Mouse (Mus musculus): ENCODE data around the gene Idnk. TPM values are rescaled to one million over a fixed set of nuclear protein-coding genes. Genes with fewer than 3 reads are reported as not detected.

Gene Idnk
- polyA plus RNA-seq, 1 experiment from 2014 or later, result 39.4 TPM

- H3K9me3 ChIP-seq (replicated peaks), result no peaks in the 10 kb centered on the region
- peaks cover 13% of the 10 kb centered on the region for H3K4me1 ChIP-seq
- no peak overlapping the region for H3K9ac ChIP-seq
- WGBS, result 48% methylated on average over 5 of the region's 5 CpGs
- peak overlapping the region; percentile 78 for H3K4me2 ChIP-seq
- peak; percentile 66 for ATAC-seq (replicated peaks; ENCODE audit: low FRiP score)
- peak overlapping the region; percentile 43 for H3K4me3 ChIP-seq (replicated peaks)
- H3K27ac ChIP-seq, result peak overlapping the region; percentile 56
- H3K36me3 ChIP-seq, result no peaks in the 10 kb centered on the region
- no peaks in the 10 kb centered on the region for H3K27me3 ChIP-seq
Measured at GRCm38 (mm10) chr13:58149033-58149558, 8.4 kb upstream of the Idnk start.

GRCm38 (mm10) chr13:58149629-58150028, 7.8 kb upstream of the Idnk start:
- Histone ChIP-seq H3K4me1 (peaks cover 13% of the 10 kb centered on the region), H3K9me3 (replicated peaks) (no peaks in the 10 kb centered on the region), H3K27ac (peak overlapping the region; percentile 56), H3K27me3 (no peaks in the 10 kb centered on the region), H3K9ac (no peak overlapping the region), H3K4me3 (replicated peaks) (no peak overlapping the region), H3K36me3 (no peaks in the 10 kb centered on the region), H3K4me2 (peak overlapping the region; percentile 78; the same call in 1 of the 2 replicates)
- 74% methylated on average over 3 of the region's 3 CpGs for WGBS
- ATAC-seq (replicated peaks; ENCODE audit: low FRiP score), result no peak

- WGBS, result 80% methylated on average over 11 of the region's 11 CpGs
- no peak for ATAC-seq (replicated peaks; ENCODE audit: low FRiP score)
- no peaks in the 10 kb centered on the region for H3K36me3 ChIP-seq
Measured at GRCm38 (mm10) chr13:58150442-58150841, 7.0 kb upstream of the Idnk start.

GRCm38 (mm10) chr13:58156031-58156430, 1.4 kb upstream of the Idnk start:
- Histone ChIP-seq H3K36me3 (peaks cover 17% of the 10 kb centered on the region), H3K27me3 (no peaks in the 10 kb centered on the region), H3K4me3 (replicated peaks) (no peak overlapping the region), H3K9me3 (replicated peaks) (no peaks in the 10 kb centered on the region), H3K9ac (no peak overlapping the region), H3K4me2 (no peak overlapping the region), H3K4me1 (peaks cover 14% of the 10 kb centered on the region), H3K27ac (no peak overlapping the region)
- 86% methylated on average over 2 of the region's 2 CpGs for WGBS
- ATAC-seq (replicated peaks; ENCODE audit: low FRiP score), result no peak

More at GRCm38 (mm10) chr13:58150442-58150841, 7.0 kb upstream of the Idnk start:
- Histone ChIP-seq H3K4me2 (no peak overlapping the region), H3K27me3 (no peaks in the 10 kb centered on the region), H3K4me1 (peaks cover 13% of the 10 kb centered on the region), H3K9ac (no peak overlapping the region), H3K27ac (no peak overlapping the region), H3K4me3 (replicated peaks) (no peak overlapping the region), H3K9me3 (replicated peaks) (no peaks in the 10 kb centered on the region)

- Histone ChIP-seq H3K36me3 (peaks cover 27% of the 10 kb centered on the region), H3K27ac (no peak overlapping the region), H3K4me1 (peaks cover 14% of the 10 kb centered on the region), H3K9me3 (replicated peaks) (no peaks in the 10 kb centered on the region), H3K27me3 (no peaks in the 10 kb centered on the region), H3K4me2 (peak overlapping the region; percentile 94), H3K4me3 (replicated peaks) (peak overlapping the region; percentile 76), H3K9ac (peak overlapping the region; percentile 62; the same call in 1 of the 2 replicates)
- no peak for ATAC-seq (replicated peaks; ENCODE audit: low FRiP score)
- WGBS, result 28% methylated on average over 8 of the region's 8 CpGs
Measured at GRCm38 (mm10) chr13:58157036-58157435, 413 bp upstream of the Idnk start.

GRCm38 (mm10) chr13:58158099-58158912, 857 bp downstream of the Idnk start:
- peak; percentile 68; the same call in 1 of the 2 replicates for ATAC-seq (replicated peaks; ENCODE audit: low FRiP score)
- peaks cover 14% of the 10 kb centered on the region for H3K4me1 ChIP-seq
- peak overlapping the region; percentile 62 for H3K9ac ChIP-seq
- no peaks in the 10 kb centered on the region for H3K9me3 ChIP-seq (replicated peaks)
- no peaks in the 10 kb centered on the region for H3K27me3 ChIP-seq
- H3K4me3 ChIP-seq (replicated peaks), result peak overlapping the region; percentile 76
- 9% methylated on average over 16 of the region's 16 CpGs for WGBS
- H3K4me2 ChIP-seq, result peak overlapping the region; percentile 94
- peaks cover 38% of the 10 kb centered on the region for H3K36me3 ChIP-seq
- peak overlapping the region; percentile 59 for H3K27ac ChIP-seq

GRCm38 (mm10) chr13:58160761-58161160, 3.3 kb downstream of the Idnk start:
- H3K27me3 ChIP-seq, result no peaks in the 10 kb centered on the region
- no peak overlapping the region for H3K9ac ChIP-seq
- no peaks in the 10 kb centered on the region for H3K9me3 ChIP-seq (replicated peaks)
- no peak overlapping the region for H3K27ac ChIP-seq
- H3K4me2 ChIP-seq, result no peak overlapping the region
- no peak for ATAC-seq (replicated peaks; ENCODE audit: low FRiP score)
- no peak overlapping the region for H3K4me3 ChIP-seq (replicated peaks)
- 93% methylated on average over 15 of the region's 15 CpGs for WGBS
- peaks cover 14% of the 10 kb centered on the region for H3K4me1 ChIP-seq
- peaks cover 45% of the 10 kb centered on the region for H3K36me3 ChIP-seq

- peaks cover 49% of the 10 kb centered on the region for H3K36me3 ChIP-seq
- peaks cover 5% of the 10 kb centered on the region; the same call in 1 of the 2 replicates for H3K4me1 ChIP-seq
- no peak overlapping the region for H3K27ac ChIP-seq
- H3K4me2 ChIP-seq, result no peak overlapping the region
- 94% methylated on average over 12 of the region's 12 CpGs for WGBS
- no peaks in the 10 kb centered on the region for H3K9me3 ChIP-seq (replicated peaks)
- H3K4me3 ChIP-seq (replicated peaks), result no peak overlapping the region
- no peak for ATAC-seq (replicated peaks; ENCODE audit: low FRiP score)
- no peaks in the 10 kb centered on the region for H3K27me3 ChIP-seq
- no peak overlapping the region for H3K9ac ChIP-seq
Measured at GRCm38 (mm10) chr13:58163343-58163742, 5.9 kb downstream of the Idnk start.

- Histone ChIP-seq H3K9ac (no peak overlapping the region), H3K4me3 (replicated peaks) (no peak overlapping the region), H3K27ac (no peak overlapping the region), H3K36me3 (peaks cover 40% of the 10 kb centered on the region), H3K9me3 (replicated peaks) (no peaks in the 10 kb centered on the region), H3K27me3 (no peaks in the 10 kb centered on the region), H3K4me1 (no peaks in the 10 kb centered on the region), H3K4me2 (no peak overlapping the region)
- no peak for ATAC-seq (replicated peaks; ENCODE audit: low FRiP score)
Measured at GRCm38 (mm10) chr13:58168119-58168518, 10.7 kb downstream of the Idnk start.

GRCm38 (mm10) chr13:58176105-58176504, 18.7 kb downstream of the Idnk start:
- Histone ChIP-seq H3K4me1 (0 out of 2 replicates have a peak, but pooled peaks cover 2% of the 10 kb centered on the region), H3K4me2 (no peak overlapping the region), H3K9me3 (replicated peaks) (no peaks in the 10 kb centered on the region), H3K36me3 (peaks cover 88% of the 10 kb centered on the region), H3K4me3 (replicated peaks) (no peak overlapping the region), H3K27ac (no peak overlapping the region), H3K27me3 (no peaks in the 10 kb centered on the region), H3K9ac (no peak overlapping the region)
- no peak for ATAC-seq (replicated peaks; ENCODE audit: low FRiP score)
- WGBS, result 71% methylated on average over 3 of the region's 3 CpGs

GRCm38 (mm10) chr13:58177511-58178208, 20.2 kb downstream of the Idnk start:
- H3K9me3 ChIP-seq (replicated peaks), result no peaks in the 10 kb centered on the region
- 0 out of 2 replicates have a peak, but pooled peaks cover 8% of the 10 kb centered on the region for H3K4me1 ChIP-seq
- no peak overlapping the region for H3K4me3 ChIP-seq (replicated peaks)
- peaks cover 90% of the 10 kb centered on the region for H3K36me3 ChIP-seq
- no peak overlapping the region for H3K9ac ChIP-seq
- ATAC-seq (replicated peaks; ENCODE audit: low FRiP score), result no peak
- no peaks in the 10 kb centered on the region for H3K27me3 ChIP-seq
- 75% methylated on average over 9 of the region's 9 CpGs for WGBS
- H3K4me2 ChIP-seq, result no peak overlapping the region
- H3K27ac ChIP-seq, result no peak overlapping the region
